Mouse (Mus musculus) cortical plate, adult 2 months (tissue): ENCODE measurements around the gene Csrp1.

ENCODE experiments used
- CTCF ChIP-seq: fragments of 200-500 bp; IDR thresholded peaks from 2 replicates; pipeline ENCODE4 v1.5.1; 2011; ENCODE audit warnings: mild to moderate bottlenecking, control low read depth, low read length; ENCODE audit not compliant: insufficient read depth; ENCODE audit errors: extremely low read depth
- POLR2A ChIP-seq: fragments of 200-500 bp; IDR thresholded peaks from 2 replicates; pipeline ENCODE4 v1.6.1; 2011; ENCODE audit warnings: mild to moderate bottlenecking, low read length, control low read depth; ENCODE audit not compliant: insufficient read depth; ENCODE audit errors: extremely low read depth

- TF ChIP-seq CTCF, result no peak
- TF ChIP-seq POLR2A, result no peak
Observed at GRCm38 (mm10) chr1:135680716-135681115, 39.1 kb upstream of the Csrp1 start.
